Mouse (Mus musculus): Measurements from ENCODE around the gene C1qa. TPM values are rescaled to one million over a fixed set of nuclear protein-coding genes. Genes with fewer than 3 reads are reported as not detected.

Gene C1qa
- polyA plus RNA-seq, 1 experiment from 2014 or later = 50.0 TPM

DNA sequence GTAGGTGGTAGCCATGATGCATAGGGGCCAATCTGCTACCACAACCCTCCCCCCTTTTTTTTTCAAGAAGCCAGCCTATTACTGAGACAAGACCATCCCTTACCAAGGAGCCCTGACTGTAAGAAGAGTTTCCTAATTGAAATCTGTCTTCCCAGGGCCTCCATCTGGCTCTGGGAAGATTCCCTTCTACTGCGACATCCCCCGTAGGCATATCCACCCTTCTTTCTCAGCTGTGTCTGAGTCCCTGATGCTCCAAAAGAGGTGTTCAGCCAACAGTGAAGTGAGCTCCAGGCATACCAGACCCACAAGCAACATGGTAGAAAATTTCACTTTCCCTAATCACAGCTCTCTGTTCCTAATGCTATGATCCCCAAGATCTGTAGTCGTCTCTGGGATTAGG lies 20.9 kb upstream of the C1qa start:
- ATAC-seq = no peak
- H3K4me3 ChIP-seq (replicated peaks) = no peak overlapping the region
- peaks cover 6% of the 10 kb centered on the region; the same call in 1 of the 2 replicates for H3K27me3 ChIP-seq (replicated peaks)
- no peak overlapping the region for H3K4me2 ChIP-seq (replicated peaks)
- no peak overlapping the region for H3K9ac ChIP-seq
- H3K36me3 ChIP-seq = no peaks in the 10 kb centered on the region
- no peaks in the 10 kb centered on the region for H3K9me3 ChIP-seq
- H3K4me1 ChIP-seq (replicated peaks) = no peaks in the 10 kb centered on the region
- 71% methylated on average over 3 of the region's 3 CpGs for WGBS
- H3K27ac ChIP-seq = no peak overlapping the region

DNA sequence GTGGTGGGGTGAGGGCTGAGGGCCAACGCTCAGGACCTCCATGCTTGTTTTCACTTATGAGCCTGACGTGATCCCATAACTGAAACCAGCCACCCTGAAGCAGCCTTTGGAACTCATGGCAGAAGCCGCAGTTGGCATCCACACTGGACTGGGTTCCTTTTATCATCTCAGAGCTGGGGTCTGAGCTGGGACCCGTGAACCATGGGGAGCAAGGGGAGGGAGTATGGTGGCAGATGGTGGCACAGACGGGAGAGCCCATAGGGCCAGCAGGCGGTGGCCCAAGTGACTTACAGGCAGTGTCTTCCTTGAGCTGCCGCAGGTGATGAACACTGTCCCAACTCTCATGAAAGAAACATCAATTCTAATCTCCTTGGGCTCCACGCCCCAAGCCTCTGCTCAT lies 20.2 kb upstream of the C1qa start:
- H3K9me3 ChIP-seq = no peaks in the 10 kb centered on the region

DNA sequence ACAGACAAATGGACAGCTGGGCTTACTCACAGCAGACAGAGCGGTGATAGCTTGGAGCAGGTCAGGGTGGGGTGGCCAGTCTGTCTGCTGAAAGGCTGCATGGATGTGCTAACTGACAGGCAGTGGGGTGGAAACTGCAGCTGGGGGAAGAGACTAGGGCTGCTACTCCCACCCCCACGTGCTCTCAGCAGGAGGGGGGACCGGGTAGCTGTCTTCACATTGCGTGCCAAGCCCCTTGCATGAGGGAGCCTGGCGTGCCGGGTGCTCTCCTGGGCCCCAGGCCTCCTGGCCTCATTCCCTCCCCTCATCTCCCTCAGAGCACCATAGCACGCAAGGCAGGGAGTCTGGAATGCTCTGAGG lies 18.5 kb upstream of the C1qa start:
- no peak overlapping the region for H3K27ac ChIP-seq
- no peaks in the 10 kb centered on the region for H3K36me3 ChIP-seq
- WGBS = 39% methylated on average over 7 of the region's 7 CpGs
- H3K9me3 ChIP-seq = no peaks in the 10 kb centered on the region
- H3K27me3 ChIP-seq (replicated peaks) = peaks cover 15% of the 10 kb centered on the region
- H3K4me3 ChIP-seq (replicated peaks) = no peak overlapping the region
- ATAC-seq = no peak
- no peak overlapping the region for H3K4me2 ChIP-seq (replicated peaks)
- H3K9ac ChIP-seq = no peak overlapping the region
- H3K4me1 ChIP-seq (replicated peaks) = no peaks in the 10 kb centered on the region

More for the DNA sequence above, 20.2 kb upstream of the C1qa start:
- ATAC-seq = no peak
- peaks cover 6% of the 10 kb centered on the region; the same call in 1 of the 2 replicates for H3K27me3 ChIP-seq (replicated peaks)
- no peak overlapping the region for H3K4me3 ChIP-seq (replicated peaks)
- no peak overlapping the region for H3K4me2 ChIP-seq (replicated peaks)
- WGBS = 88% methylated on average over 8 of the region's 8 CpGs
- H3K9ac ChIP-seq = no peak overlapping the region
- no peaks in the 10 kb centered on the region for H3K36me3 ChIP-seq
- H3K27ac ChIP-seq = no peak overlapping the region
- H3K4me1 ChIP-seq (replicated peaks) = no peaks in the 10 kb centered on the region

DNA sequence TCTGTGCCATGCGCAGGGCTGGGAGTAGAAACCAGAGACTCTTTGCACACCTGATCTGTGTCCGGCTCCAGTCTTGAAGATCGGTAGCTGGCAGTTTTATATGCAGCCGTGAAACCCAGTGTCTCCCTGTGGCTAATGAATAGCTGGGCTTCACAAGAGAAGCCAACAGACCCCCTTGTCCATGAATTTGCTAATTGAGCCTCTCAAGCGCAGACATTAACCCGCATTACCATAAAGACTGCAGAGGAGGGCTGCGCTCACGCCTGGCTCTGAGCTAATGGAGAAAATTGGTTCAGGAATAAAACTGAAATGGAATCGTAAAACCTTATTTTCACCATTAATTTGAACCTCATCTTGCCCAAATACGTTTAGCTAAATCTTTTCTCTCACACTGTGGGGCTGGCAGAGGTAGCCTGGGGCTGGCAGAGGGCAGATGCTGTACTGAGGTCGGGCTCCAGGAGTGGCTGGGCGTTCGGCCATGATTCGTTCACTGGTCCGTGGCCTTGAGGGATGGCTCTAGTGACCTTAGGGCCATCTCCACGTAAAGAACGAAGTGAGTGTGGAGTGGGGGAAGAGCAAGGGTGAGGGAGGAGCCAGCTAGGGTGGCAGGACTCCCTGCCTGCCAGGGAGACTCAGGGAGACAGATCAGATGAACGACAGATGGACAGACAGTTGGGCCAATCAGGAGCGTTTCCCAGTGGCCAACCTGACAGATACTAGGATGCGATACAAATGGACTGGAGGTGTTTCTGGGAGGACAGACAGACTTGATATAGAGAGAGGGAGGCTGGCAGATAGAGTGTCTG lies 18.0 kb upstream of the C1qa start:
- peaks cover 19% of the 10 kb centered on the region for H3K27me3 ChIP-seq (replicated peaks)
- 71% methylated on average over 20 of the region's 20 CpGs for WGBS
- no peaks in the 10 kb centered on the region for H3K36me3 ChIP-seq
- no peak overlapping the region for H3K27ac ChIP-seq
- no peak overlapping the region for H3K9ac ChIP-seq
- no peaks in the 10 kb centered on the region for H3K9me3 ChIP-seq
- H3K4me2 ChIP-seq (replicated peaks) = no peak overlapping the region
- no peak overlapping the region for H3K4me3 ChIP-seq (replicated peaks)
- no peak for ATAC-seq
- no peaks in the 10 kb centered on the region for H3K4me1 ChIP-seq (replicated peaks)

DNA sequence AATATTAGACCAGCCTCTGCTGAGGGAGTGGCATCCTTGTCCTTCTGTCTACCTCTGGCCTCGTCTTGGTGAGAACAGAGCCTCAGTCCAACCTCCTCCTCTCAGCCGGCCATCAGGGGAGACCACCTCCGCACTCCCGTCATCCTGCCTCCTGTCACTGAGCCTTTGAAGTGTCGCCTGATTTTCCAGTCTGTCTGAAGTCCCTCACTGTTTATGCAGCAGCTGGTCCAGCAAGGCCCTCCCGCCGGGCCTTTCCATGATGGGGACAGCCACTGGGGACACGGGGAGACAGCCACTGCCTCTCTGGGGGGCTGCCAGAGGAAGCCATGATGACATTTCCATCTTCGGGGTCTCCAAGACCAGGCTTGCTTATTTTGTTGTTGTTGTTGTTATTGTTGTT lies 14.2 kb upstream of the C1qa start:
- H3K27me3 ChIP-seq (replicated peaks) = peaks cover 32% of the 10 kb centered on the region
- H3K4me3 ChIP-seq (replicated peaks) = no peak overlapping the region
- no peak for ATAC-seq
- 21% methylated on average over 9 of the region's 9 CpGs for WGBS
- H3K27ac ChIP-seq = no peak overlapping the region
- H3K4me2 ChIP-seq (replicated peaks) = no peak overlapping the region
- no peaks in the 10 kb centered on the region for H3K9me3 ChIP-seq
- no peaks in the 10 kb centered on the region for H3K36me3 ChIP-seq
- H3K4me1 ChIP-seq (replicated peaks) = no peaks in the 10 kb centered on the region
- H3K9ac ChIP-seq = no peak overlapping the region

DNA sequence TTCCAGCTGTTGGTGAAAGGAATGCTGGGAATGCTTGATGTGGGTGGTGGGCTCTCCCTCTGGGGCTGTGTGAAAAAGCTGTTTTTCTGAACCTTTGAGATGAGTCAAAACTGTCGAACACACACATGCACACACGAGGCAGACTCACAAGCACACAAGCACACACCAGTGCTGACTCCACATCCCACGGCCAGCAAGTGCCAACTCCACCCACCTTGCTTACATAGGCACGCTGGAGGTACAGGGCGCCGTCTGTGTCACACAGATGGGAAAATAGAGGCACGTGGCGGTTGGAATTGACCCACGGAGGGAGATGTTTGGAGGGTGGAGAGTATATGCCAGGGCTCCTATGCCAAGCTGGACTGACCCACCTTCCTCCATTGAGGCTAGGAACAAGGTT lies 13.2 kb upstream of the C1qa start:
- Histone ChIP-seq H3K4me3 (replicated peaks) (no peak overlapping the region), H3K4me1 (replicated peaks) (no peaks in the 10 kb centered on the region), H3K27me3 (replicated peaks) (peaks cover 34% of the 10 kb centered on the region), H3K27ac (no peak overlapping the region), H3K4me2 (replicated peaks) (no peak overlapping the region), H3K36me3 (no peaks in the 10 kb centered on the region), H3K9me3 (no peaks in the 10 kb centered on the region), H3K9ac (no peak overlapping the region)
- WGBS = 34% methylated on average over 9 of the region's 9 CpGs
- no peak for ATAC-seq

DNA sequence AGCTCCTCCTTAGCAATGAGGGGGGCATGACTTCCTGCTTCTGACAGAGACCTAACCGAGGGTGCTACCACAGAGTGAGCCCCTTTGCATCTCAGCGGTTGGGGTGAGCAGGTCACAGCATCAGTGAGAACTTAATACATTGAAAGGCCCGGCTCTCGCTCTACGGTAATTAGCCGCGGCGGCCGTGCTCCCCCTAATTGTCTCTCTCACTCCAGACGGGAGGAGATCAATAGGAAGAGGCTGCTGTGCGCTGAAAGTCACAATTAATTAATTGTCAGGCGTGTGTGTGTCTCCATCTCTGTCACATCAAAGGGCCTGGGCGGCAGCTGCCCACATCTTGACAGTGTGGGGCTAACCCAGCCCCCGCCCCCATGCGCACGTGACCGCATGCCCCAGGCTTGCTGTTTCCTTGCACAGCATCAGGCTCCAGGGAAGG lies 12.6 kb upstream of the C1qa start:
- no peak overlapping the region for H3K9ac ChIP-seq
- no peak overlapping the region for H3K27ac ChIP-seq
- no peak overlapping the region for H3K4me3 ChIP-seq (replicated peaks)
- peaks cover 40% of the 10 kb centered on the region for H3K27me3 ChIP-seq (replicated peaks)
- 11% methylated on average over 17 of the region's 17 CpGs for WGBS
- H3K4me1 ChIP-seq (replicated peaks) = no peaks in the 10 kb centered on the region
- no peaks in the 10 kb centered on the region for H3K36me3 ChIP-seq
- H3K4me2 ChIP-seq (replicated peaks) = no peak overlapping the region
- no peak for ATAC-seq
- H3K9me3 ChIP-seq = no peaks in the 10 kb centered on the region

DNA sequence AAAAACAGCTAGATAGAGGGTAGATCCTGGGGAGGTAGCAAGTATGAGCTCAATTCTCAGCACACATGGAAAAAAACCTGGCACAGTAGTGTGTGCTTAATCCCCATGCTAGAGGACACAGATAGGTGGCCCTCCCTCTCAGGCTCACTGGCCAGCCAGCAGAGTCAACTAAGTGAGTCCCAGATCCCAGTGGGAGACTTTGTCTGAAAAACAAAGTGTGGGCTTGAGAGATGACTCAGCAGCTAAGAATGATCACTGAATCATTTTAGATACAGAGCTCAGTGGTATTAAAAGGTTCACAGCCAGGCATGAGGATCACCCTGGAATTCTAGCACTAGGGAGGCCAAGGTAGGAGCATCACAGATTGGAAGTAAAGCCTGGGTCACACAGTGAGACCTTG lies 9.2 kb upstream of the C1qa start:
- H3K27me3 ChIP-seq (replicated peaks) = peaks cover 58% of the 10 kb centered on the region
- no peaks in the 10 kb centered on the region for H3K9me3 ChIP-seq
- H3K27ac ChIP-seq = no peak overlapping the region

DNA sequence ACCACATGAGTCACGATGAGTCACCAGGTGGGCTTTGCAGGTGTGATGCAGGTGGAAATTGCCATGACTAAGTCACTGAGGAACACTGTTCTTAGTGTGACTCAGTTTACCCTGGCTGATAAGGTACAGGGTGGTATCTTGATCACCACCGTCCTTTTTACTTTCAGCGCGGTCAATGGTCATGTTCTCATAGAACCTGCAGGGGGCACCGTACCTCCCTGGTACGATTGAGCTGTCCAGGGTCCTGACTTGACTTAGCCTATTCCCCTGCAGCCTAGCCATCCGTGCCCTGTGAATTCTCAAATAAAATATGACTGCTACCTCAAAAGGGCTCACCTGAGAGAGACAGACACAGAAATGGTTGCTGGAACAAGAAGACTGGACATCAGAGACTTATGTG lies 8.4 kb upstream of the C1qa start:
- WGBS = 10% methylated on average over 7 of the region's 7 CpGs
- Histone ChIP-seq H3K4me3 (replicated peaks) (no peak overlapping the region), H3K27me3 (replicated peaks) (peaks cover 52% of the 10 kb centered on the region), H3K9me3 (no peaks in the 10 kb centered on the region), H3K4me1 (replicated peaks) (no peaks in the 10 kb centered on the region; the same call in 1 of the 2 replicates), H3K4me2 (replicated peaks) (no peak overlapping the region), H3K36me3 (no peaks in the 10 kb centered on the region), H3K9ac (no peak overlapping the region), H3K27ac (no peak overlapping the region)
- ATAC-seq = no peak

More for the DNA sequence above, 9.2 kb upstream of the C1qa start:
- Histone ChIP-seq H3K4me3 (replicated peaks) (no peak overlapping the region), H3K4me2 (replicated peaks) (no peak overlapping the region), H3K36me3 (no peaks in the 10 kb centered on the region), H3K4me1 (replicated peaks) (no peaks in the 10 kb centered on the region; the same call in 1 of the 2 replicates), H3K9ac (no peak overlapping the region)
- ATAC-seq = no peak

DNA sequence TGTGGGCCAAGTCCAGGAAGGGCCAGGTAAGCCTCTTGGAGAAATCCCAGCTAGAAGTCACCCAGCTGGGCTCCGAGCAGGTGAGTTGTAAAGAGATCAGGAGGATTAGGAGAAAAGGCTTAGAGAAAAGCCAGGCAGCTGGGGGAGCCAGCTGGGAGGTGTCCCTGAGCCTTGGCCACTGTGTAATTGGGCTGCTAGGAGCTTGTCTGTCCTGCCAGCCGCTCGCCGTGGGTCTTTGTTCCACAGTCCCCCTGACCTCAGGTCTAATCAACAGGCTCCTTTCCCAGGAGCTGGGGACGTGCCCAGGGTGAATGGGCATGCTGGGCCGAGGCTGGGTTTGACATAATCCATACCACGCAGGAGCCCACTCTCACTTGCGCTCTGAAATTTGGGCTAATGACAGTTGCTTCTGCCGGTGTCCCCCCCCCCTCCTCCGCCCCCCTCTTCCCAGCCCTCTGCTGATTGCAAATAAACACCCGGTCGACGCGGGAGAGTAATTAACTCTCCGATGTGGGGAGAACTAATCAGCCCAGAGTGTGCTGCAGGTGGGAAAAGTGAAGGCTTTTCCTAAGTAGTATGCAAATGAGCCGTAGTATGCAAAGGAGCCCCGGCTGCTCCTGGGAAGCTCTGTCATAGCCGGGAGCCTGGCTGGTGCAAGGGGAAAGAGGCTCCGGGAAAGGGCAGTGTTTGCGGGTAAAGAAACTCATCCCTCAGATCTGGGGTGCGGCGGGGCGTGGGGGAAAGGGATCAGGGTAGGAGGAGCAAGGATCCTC lies 6.3 kb upstream of the C1qa start:
- no peak overlapping the region for H3K4me3 ChIP-seq (replicated peaks)
- peaks cover 34% of the 10 kb centered on the region for H3K27me3 ChIP-seq (replicated peaks)
- no peaks in the 10 kb centered on the region; the same call in 1 of the 2 replicates for H3K4me1 ChIP-seq (replicated peaks)
- no peak overlapping the region for H3K9ac ChIP-seq
- peak overlapping the region; percentile 11; the same call in 1 of the 2 replicates for H3K4me2 ChIP-seq (replicated peaks)
- 2% methylated on average over 23 of the region's 23 CpGs for WGBS
- H3K27ac ChIP-seq = no peak overlapping the region
- H3K36me3 ChIP-seq = no peaks in the 10 kb centered on the region
- H3K9me3 ChIP-seq = no peaks in the 10 kb centered on the region
- ATAC-seq = 0 out of 2 replicates have a peak, but pooled peaks have one; percentile 23

DNA sequence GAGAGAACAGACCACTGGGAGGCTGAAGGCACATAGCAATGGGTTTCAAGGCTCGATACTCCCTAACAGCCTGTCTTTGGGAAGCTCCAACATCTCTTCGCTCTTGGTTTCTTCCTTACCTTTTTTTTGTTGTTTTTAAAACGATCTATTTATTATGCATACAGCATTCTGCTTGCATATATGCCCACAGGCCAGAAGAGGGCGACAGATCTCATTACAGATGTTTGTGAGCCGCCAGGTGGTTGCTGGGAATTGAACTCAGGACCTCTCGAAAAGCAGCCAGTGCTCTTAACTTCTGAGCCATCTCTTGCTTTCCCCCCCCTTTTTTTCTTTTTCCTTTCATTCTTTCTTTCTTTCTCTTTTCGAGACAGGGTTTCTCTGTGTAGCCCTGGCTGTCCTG lies 551 bp upstream of the C1qa start:
- no peaks in the 10 kb centered on the region for H3K36me3 ChIP-seq
- no peak overlapping the region for H3K4me3 ChIP-seq (replicated peaks)
- 64% methylated on average over 7 of the region's 7 CpGs for WGBS
- H3K9me3 ChIP-seq = no peaks in the 10 kb centered on the region
- no peak for ATAC-seq
- H3K4me2 ChIP-seq (replicated peaks) = no peak overlapping the region
- H3K27me3 ChIP-seq (replicated peaks) = peaks cover 17% of the 10 kb centered on the region
- H3K9ac ChIP-seq = no peak overlapping the region
- H3K4me1 ChIP-seq (replicated peaks) = no peaks in the 10 kb centered on the region; the same call in none of the 2 replicates
- no peak overlapping the region for H3K27ac ChIP-seq

DNA sequence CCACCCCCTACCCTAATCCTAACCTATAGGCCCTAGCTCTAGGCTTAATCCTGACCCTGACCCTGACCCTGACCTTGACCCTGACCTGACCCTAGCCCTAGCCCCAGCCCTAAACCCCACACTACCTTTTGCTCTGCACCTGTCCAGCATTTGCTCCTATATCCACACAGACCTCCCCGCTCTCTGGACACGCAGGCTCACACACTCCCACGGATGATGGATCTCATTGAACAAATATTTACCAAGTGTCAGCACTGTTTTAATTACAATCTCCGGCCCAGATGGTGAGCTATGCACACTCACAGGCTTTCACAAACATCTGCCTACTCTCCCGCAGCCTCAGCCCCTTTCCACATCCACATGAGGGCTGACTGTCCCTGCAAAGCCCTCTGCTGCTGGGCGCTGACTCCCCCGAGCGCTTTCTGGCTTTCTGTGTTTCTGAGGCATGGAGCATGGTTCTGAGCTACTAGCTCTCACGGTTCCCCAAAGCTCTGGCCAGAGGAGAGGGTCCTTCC lies 462 bp downstream of the C1qa start:
- Histone ChIP-seq H3K4me2 (replicated peaks) (no peak overlapping the region), H3K9me3 (no peaks in the 10 kb centered on the region), H3K27ac (no peak overlapping the region), H3K4me1 (replicated peaks) (no peaks in the 10 kb centered on the region; the same call in none of the 2 replicates), H3K36me3 (no peaks in the 10 kb centered on the region), H3K4me3 (replicated peaks) (no peak overlapping the region), H3K9ac (no peak overlapping the region), H3K27me3 (replicated peaks) (peaks cover 10% of the 10 kb centered on the region)
- WGBS = 29% methylated on average over 9 of the region's 9 CpGs
- ATAC-seq = peak; percentile 66

Data from intestine, embryonic 15.5 days (tissue).